Mouse (Mus musculus): ENCODE measurements at regions not wholly inside any gene's neighbourhood (a gene's known extent, or its start where the extent isn't known, plus 50 kb on each side); places are given as distances from the start of the nearest gene placed in this dataset.

- H3K9me3 ChIP-seq (ENCODE audit: control insufficient read depth, low read length): no peaks in the 10 kb centered on the region
- H3K9ac ChIP-seq (ENCODE audit: low read length): no peak overlapping the region
- no peak overlapping the region for H3K27ac ChIP-seq (ENCODE audit: low read length)
- H3K4me2 ChIP-seq (ENCODE audit: low read depth, low read length): no peak overlapping the region
- no peak for ATAC-seq (ENCODE audit: low read depth)
- no peak overlapping the region for H3K4me3 ChIP-seq (ENCODE audit: low read length)
- H3K4me1 ChIP-seq (replicated peaks; ENCODE audit: control insufficient read depth, insufficient read depth, low read length): no peaks in the 10 kb centered on the region; the same call in 1 of the 2 replicates
- H3K36me3 ChIP-seq (ENCODE audit: control insufficient read depth, insufficient read depth, low read length): no peaks in the 10 kb centered on the region
- 68% methylated on average over 2 of the region's 2 CpGs for WGBS
- H3K27me3 ChIP-seq (ENCODE audit: control insufficient read depth, insufficient read depth, low read depth, low read length): no peaks in the 10 kb centered on the region; the same call in 1 of the 2 replicates
Measured at GRCm38 (mm10) chr1:185726324-185726723, 271.7 kb downstream of the Slc30a10 start.

DNA sequence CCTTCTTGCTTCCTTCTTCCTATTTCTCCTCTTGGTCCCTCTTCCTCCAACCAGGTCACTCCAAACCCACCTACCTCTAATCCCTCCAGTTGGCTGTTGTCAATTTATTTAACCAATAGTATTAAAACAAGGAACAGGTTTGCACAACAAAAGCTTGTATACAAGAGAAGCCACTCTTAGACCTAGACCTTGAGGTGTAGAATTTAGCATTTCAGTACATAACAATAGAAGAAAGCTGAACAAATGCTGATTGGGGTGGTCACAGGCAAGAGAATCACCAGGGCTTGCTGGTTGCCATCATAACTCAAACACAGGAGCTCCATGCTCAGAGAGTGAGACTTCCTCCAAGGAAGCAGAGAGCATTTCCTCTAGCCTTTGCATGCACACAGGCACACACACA, 272.2 kb downstream of the Slc30a10 start:
- no peaks in the 10 kb centered on the region for H3K9me3 ChIP-seq (ENCODE audit: control insufficient read depth, low read length)
- no peak overlapping the region for H3K27ac ChIP-seq (ENCODE audit: low read length)
- H3K27me3 ChIP-seq (ENCODE audit: control insufficient read depth, insufficient read depth, low read depth, low read length): no peaks in the 10 kb centered on the region; the same call in 1 of the 2 replicates
- H3K4me3 ChIP-seq (ENCODE audit: low read length): no peak overlapping the region
- no peak overlapping the region for H3K4me2 ChIP-seq (ENCODE audit: low read depth, low read length)
- no peaks in the 10 kb centered on the region for H3K36me3 ChIP-seq (ENCODE audit: control insufficient read depth, insufficient read depth, low read length)
- ATAC-seq (ENCODE audit: low read depth): no peak
- H3K4me1 ChIP-seq (replicated peaks; ENCODE audit: control insufficient read depth, insufficient read depth, low read length): no peaks in the 10 kb centered on the region; the same call in 1 of the 2 replicates
- no peak overlapping the region for H3K9ac ChIP-seq (ENCODE audit: low read length)

DNA sequence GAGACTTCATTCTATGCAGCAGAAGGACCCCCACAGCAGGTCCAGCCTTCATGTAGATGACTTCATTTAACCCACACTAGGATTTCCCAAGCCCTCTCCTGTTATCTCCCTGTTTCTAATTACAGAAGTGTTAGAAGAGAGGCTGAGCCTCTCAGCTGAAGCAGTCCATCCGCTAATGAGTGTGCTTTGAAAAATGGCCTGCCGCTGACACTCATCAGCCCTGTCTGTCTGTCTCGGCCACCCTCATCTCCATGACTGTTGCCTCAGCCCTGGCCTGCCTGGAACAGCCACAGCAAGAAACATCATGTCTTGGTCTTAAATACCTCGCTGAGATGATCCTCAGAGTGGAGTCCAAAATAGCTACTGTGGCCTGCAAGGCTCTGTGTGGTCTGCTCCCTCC, 273.1 kb downstream of the Slc30a10 start:
- H3K4me2 ChIP-seq (ENCODE audit: low read depth, low read length): no peak overlapping the region

DNA sequence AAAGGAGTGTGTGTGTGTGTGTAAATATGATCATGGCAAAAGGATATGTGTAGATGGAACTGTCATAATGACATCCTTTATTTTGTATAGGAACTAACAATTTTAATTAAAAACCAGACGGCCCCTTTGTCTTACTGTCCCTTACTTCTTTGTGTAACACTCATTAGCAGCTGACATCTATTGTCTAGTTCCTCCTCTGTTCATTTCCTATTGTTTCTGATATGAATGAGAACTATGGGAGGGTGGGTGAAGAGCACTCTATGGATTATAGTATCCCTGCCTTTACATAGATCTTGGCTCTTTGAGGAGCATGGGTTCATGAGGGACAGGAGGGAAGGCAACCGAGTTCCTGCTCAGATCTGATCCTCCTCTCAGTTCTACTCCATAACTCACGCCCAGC, 273.8 kb downstream of the Slc30a10 start:
- H3K27ac ChIP-seq (ENCODE audit: low read length): no peak overlapping the region
- H3K4me1 ChIP-seq (replicated peaks; ENCODE audit: control insufficient read depth, insufficient read depth, low read length): no peaks in the 10 kb centered on the region; the same call in 1 of the 2 replicates
- H3K27me3 ChIP-seq (ENCODE audit: control insufficient read depth, insufficient read depth, low read depth, low read length): no peaks in the 10 kb centered on the region; the same call in 1 of the 2 replicates
- no peak for ATAC-seq (ENCODE audit: low read depth)
- 52% methylated on average over 3 of the region's 3 CpGs for WGBS
- no peak overlapping the region for H3K4me2 ChIP-seq (ENCODE audit: low read depth, low read length)
- H3K4me3 ChIP-seq (ENCODE audit: low read length): no peak overlapping the region
- H3K9me3 ChIP-seq (ENCODE audit: control insufficient read depth, low read length): no peaks in the 10 kb centered on the region
- no peaks in the 10 kb centered on the region for H3K36me3 ChIP-seq (ENCODE audit: control insufficient read depth, insufficient read depth, low read length)
- no peak overlapping the region for H3K9ac ChIP-seq (ENCODE audit: low read length)

More for the DNA sequence above, 273.1 kb downstream of the Slc30a10 start:
- H3K9ac ChIP-seq (ENCODE audit: low read length): no peak overlapping the region
- 26% methylated on average over 4 of the region's 4 CpGs for whole genome bisulfite sequencing
- H3K27me3 ChIP-seq (ENCODE audit: control insufficient read depth, insufficient read depth, low read depth, low read length): no peaks in the 10 kb centered on the region; the same call in 1 of the 2 replicates
- no peak overlapping the region for H3K4me3 ChIP-seq (ENCODE audit: low read length)
- H3K9me3 ChIP-seq (ENCODE audit: control insufficient read depth, low read length): no peaks in the 10 kb centered on the region
- no peak overlapping the region for H3K27ac ChIP-seq (ENCODE audit: low read length)
- ATAC-seq (ENCODE audit: low read depth): peak; percentile 96
- H3K4me1 ChIP-seq (replicated peaks; ENCODE audit: control insufficient read depth, insufficient read depth, low read length): no peaks in the 10 kb centered on the region; the same call in 1 of the 2 replicates
- H3K36me3 ChIP-seq (ENCODE audit: control insufficient read depth, insufficient read depth, low read length): no peaks in the 10 kb centered on the region

GRCm38 (mm10) chr1:185731062-185731461, 276.4 kb downstream of the Slc30a10 start:
- ATAC-seq (ENCODE audit: low read depth): no peak
- Histone ChIP-seq H3K9me3 (ENCODE audit: control insufficient read depth, low read length) (no peaks in the 10 kb centered on the region), H3K4me3 (ENCODE audit: low read length) (no peak overlapping the region), H3K27me3 (ENCODE audit: control insufficient read depth, insufficient read depth, low read depth, low read length) (no peaks in the 10 kb centered on the region; the same call in 1 of the 2 replicates), H3K9ac (ENCODE audit: low read length) (no peak overlapping the region), H3K27ac (ENCODE audit: low read length) (no peak overlapping the region), H3K4me1 (replicated peaks; ENCODE audit: control insufficient read depth, insufficient read depth, low read length) (no peaks in the 10 kb centered on the region; the same call in 1 of the 2 replicates), H3K36me3 (ENCODE audit: control insufficient read depth, insufficient read depth, low read length) (no peaks in the 10 kb centered on the region), H3K4me2 (ENCODE audit: low read depth, low read length) (no peak overlapping the region)
- 40% methylated on average over 9 of the region's 9 CpGs for WGBS

GRCm38 (mm10) chr1:185736773-185737172, 282.1 kb downstream of the Slc30a10 start:
- no peak for ATAC-seq (ENCODE audit: low read depth)
- Histone ChIP-seq H3K36me3 (ENCODE audit: control insufficient read depth, insufficient read depth, low read length) (no peaks in the 10 kb centered on the region), H3K27ac (ENCODE audit: low read length) (no peak overlapping the region), H3K9ac (ENCODE audit: low read length) (no peak overlapping the region), H3K4me3 (ENCODE audit: low read length) (no peak overlapping the region), H3K27me3 (ENCODE audit: control insufficient read depth, insufficient read depth, low read depth, low read length) (no peaks in the 10 kb centered on the region), H3K4me2 (ENCODE audit: low read depth, low read length) (no peak overlapping the region), H3K9me3 (ENCODE audit: control insufficient read depth, low read length) (no peaks in the 10 kb centered on the region), H3K4me1 (replicated peaks; ENCODE audit: control insufficient read depth, insufficient read depth, low read length) (peaks cover 5% of the 10 kb centered on the region; the same call in 1 of the 2 replicates)
- WGBS: 60% methylated on average over 2 of the region's 2 CpGs

DNA sequence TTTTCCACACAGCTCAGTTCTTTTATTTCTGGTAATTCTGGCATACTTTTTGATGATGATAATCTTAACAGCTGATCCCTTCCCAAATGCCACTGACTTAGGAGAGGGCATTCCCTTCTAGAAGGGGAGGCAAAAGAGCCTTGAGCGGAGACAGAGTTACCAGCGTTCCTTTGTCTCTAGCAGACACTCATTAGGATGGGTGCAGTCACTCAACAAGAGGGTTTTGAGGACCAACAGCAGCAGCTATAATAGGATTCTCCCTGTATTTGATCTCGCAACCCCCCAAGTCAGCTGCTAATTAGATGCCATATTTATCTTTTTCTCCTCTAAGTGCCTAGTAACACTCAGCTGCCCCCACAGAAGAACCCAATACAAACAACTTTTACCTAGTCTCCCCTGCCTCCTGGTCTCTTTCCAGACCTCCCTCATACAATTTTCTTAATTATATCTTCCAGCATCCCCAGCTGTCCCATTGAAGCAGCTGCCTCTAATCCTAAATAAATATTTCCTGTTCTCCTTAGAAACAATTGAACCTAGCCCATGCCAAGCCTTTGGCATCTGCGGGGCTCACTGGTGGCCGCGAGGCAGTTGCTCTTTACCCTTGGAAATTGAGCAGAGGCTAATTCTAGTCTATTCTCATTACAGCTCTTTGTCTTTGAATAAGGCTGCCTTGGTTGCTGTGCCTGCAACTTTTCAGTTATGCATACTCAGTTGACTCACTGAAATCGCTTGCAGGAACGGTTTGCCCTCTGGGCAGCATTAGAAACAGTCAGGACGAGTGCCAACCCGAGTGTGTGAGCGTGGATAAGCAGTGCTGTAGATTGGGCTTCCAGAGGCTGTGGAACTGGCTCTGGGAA, 286.6 kb downstream of the Slc30a10 start:
- no peak overlapping the region for H3K9ac ChIP-seq (ENCODE audit: low read length)
- H3K36me3 ChIP-seq (ENCODE audit: control insufficient read depth, insufficient read depth, low read length): no peaks in the 10 kb centered on the region
- H3K4me2 ChIP-seq (ENCODE audit: low read depth, low read length): no peak overlapping the region
- no peak overlapping the region for H3K4me3 ChIP-seq (ENCODE audit: low read length)
- no peak for ATAC-seq (ENCODE audit: low read depth)
- no peaks in the 10 kb centered on the region for H3K27me3 ChIP-seq (ENCODE audit: control insufficient read depth, insufficient read depth, low read depth, low read length)
- peaks cover 6% of the 10 kb centered on the region; the same call in 1 of the 2 replicates for H3K4me1 ChIP-seq (replicated peaks; ENCODE audit: control insufficient read depth, insufficient read depth, low read length)
- no peak overlapping the region; the same call in 1 of the 2 replicates for H3K27ac ChIP-seq (ENCODE audit: low read length)
- H3K9me3 ChIP-seq (ENCODE audit: control insufficient read depth, low read length): no peaks in the 10 kb centered on the region
- 39% methylated on average over 11 of the region's 11 CpGs for WGBS

DNA sequence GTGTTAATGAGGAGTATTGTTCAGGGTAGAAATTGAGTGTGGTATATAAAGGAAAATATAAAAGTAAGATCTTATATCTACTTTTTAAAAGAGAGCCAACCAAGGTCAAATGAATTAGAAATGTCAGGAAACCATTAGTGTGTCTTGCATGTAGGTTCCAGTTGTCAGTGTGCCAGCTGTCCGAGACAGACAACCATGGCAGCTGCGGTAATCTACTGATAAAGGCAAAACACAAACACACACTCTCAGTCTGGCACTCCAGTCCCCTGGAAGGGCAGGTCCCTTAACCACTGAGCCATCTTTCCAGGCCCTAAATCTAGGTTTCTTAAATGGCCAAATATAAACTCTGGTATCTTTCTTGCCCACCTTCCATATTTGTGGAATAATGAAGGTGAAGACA, 294.6 kb downstream of the Slc30a10 start:
- Histone ChIP-seq H3K27me3 (ENCODE audit: control insufficient read depth, insufficient read depth, low read depth, low read length) (no peaks in the 10 kb centered on the region), H3K4me1 (replicated peaks; ENCODE audit: control insufficient read depth, insufficient read depth, low read length) (no peaks in the 10 kb centered on the region), H3K9ac (ENCODE audit: low read length) (no peak overlapping the region), H3K4me2 (ENCODE audit: low read depth, low read length) (no peak overlapping the region), H3K4me3 (ENCODE audit: low read length) (no peak overlapping the region), H3K36me3 (ENCODE audit: control insufficient read depth, insufficient read depth, low read length) (no peaks in the 10 kb centered on the region), H3K9me3 (ENCODE audit: control insufficient read depth, low read length) (no peaks in the 10 kb centered on the region), H3K27ac (ENCODE audit: low read length) (no peak overlapping the region)
- 28% methylated on average over 2 of the region's 2 CpGs for WGBS
- ATAC-seq (ENCODE audit: low read depth): no peak

- 73% methylated on average over 13 of the region's 13 CpGs for WGBS
- Histone ChIP-seq H3K36me3 (ENCODE audit: control insufficient read depth, insufficient read depth, low read length) (no peaks in the 10 kb centered on the region), H3K9ac (ENCODE audit: low read length) (no peak overlapping the region), H3K27ac (ENCODE audit: low read length) (no peak overlapping the region), H3K9me3 (ENCODE audit: control insufficient read depth, low read length) (no peaks in the 10 kb centered on the region), H3K27me3 (ENCODE audit: control insufficient read depth, insufficient read depth, low read depth, low read length) (no peaks in the 10 kb centered on the region), H3K4me2 (ENCODE audit: low read depth, low read length) (no peak overlapping the region), H3K4me3 (ENCODE audit: low read length) (no peak overlapping the region), H3K4me1 (replicated peaks; ENCODE audit: control insufficient read depth, insufficient read depth, low read length) (no peaks in the 10 kb centered on the region)
- no peak; the same call in 1 of the 2 replicates for ATAC-seq (ENCODE audit: low read depth)
Measured at GRCm38 (mm10) chr1:185754486-185755290, 300.0 kb downstream of the Slc30a10 start.
